Comparison of ENCODE assay signal across 8 mouse cellular contexts in genomic region chr11:50768995-50769749, GRCm38 (mm10). TPM values are rescaled to one million over a fixed set of nuclear protein-coding genes. Genes with fewer than 3 reads are reported as not detected.
DNase-seq lines count a peak whose midpoint lies in the region; ATAC-seq and TF ChIP-seq lines count a peak whose summit lies in the region.

No protein-coding gene starts in this region.

- H3K36me3 ChIP-seq in limb, embryonic 10.5 days, result no peaks in the 10 kb centered on the region
- H3K36me3 ChIP-seq in midbrain, embryonic 13.5 days, result no peaks in the 10 kb centered on the region
- H3K36me3 ChIP-seq in small intestine, adult 2 months (ENCODE audit: control insufficient read depth, insufficient read depth, low read length), result no peaks in the 10 kb centered on the region

- peak overlapping the region; percentile 41 for H3K4me3 ChIP-seq in limb, embryonic 10.5 days
- H3K4me3 ChIP-seq in midbrain, embryonic 13.5 days (replicated peaks), result peak overlapping the region; percentile 32
- no peak overlapping the region for H3K4me3 ChIP-seq in small intestine, adult 2 months (ENCODE audit: low read depth, low read length)

- TF ChIP-seq CTCF in small intestine, adult 2 months (IDR thresholded peaks at IDR 0.05; ENCODE audit: extremely low read depth, insufficient read length, insufficient replicate concordance, low read depth, low read length), result peak; percentile 89

- H3K4me1 ChIP-seq in limb, embryonic 10.5 days, result peaks cover 9% of the 10 kb centered on the region; the same call in 1 of the 2 replicates
- H3K4me1 ChIP-seq in midbrain, embryonic 13.5 days (replicated peaks), result peaks cover 7% of the 10 kb centered on the region; the same call in 1 of the 2 replicates
- no peaks in the 10 kb centered on the region for H3K4me1 ChIP-seq in small intestine, adult 2 months (ENCODE audit: control insufficient read depth, insufficient read depth, insufficient read length, low read length)

- ATAC-seq in midbrain, embryonic 13.5 days, result peak; percentile 95
- no peak for ATAC-seq in erythroblast, adult 5-6 weeks (replicated peaks; ENCODE audit: low FRiP score, poor library complexity, severe bottlenecking)

- H3K27ac ChIP-seq in limb, embryonic 10.5 days, result peak overlapping the region; percentile 62; the same call in 1 of the 2 replicates
- H3K27ac ChIP-seq in midbrain, embryonic 13.5 days, result peak overlapping the region; percentile 31; the same call in 1 of the 2 replicates
- H3K27ac ChIP-seq in small intestine, adult 2 months (ENCODE audit: insufficient read depth, low read depth, low read length), result no peak overlapping the region

- DNase-seq in adrenal gland, postnatal 10 days, result peak; percentile 93
- DNase-seq in embryo, embryonic 11.5 days (ENCODE audit: low read depth, low spot score), result peak; percentile 83
- peak; percentile 97 for DNase-seq in heart, adult 11 months
- DNase-seq in kidney, adult 18-20 months, result peak; percentile 90
- peak; percentile 94 for DNase-seq in limb, embryonic 10.5 days (ENCODE audit: low spot score)

- no peaks in the 10 kb centered on the region for H3K9me3 ChIP-seq in limb, embryonic 10.5 days (replicated peaks)
- H3K9me3 ChIP-seq in midbrain, embryonic 13.5 days, result no peaks in the 10 kb centered on the region

- H3K9ac ChIP-seq in midbrain, embryonic 13.5 days (replicated peaks), result peak overlapping the region; percentile 25; the same call in 1 of the 2 replicates

- H3K27me3 ChIP-seq in limb, embryonic 10.5 days (ENCODE audit: low read depth, poor library complexity, severe bottlenecking), result no peaks in the 10 kb centered on the region
- H3K27me3 ChIP-seq in midbrain, embryonic 13.5 days, result peaks cover 6% of the 10 kb centered on the region; the same call in 1 of the 2 replicates
- no peaks in the 10 kb centered on the region for H3K27me3 ChIP-seq in small intestine, adult 2 months (ENCODE audit: control insufficient read depth, insufficient read depth, low read length)

- peak overlapping the region; percentile 54 for H3K4me2 ChIP-seq in midbrain, embryonic 13.5 days (replicated peaks)

- TF ChIP-seq POLR2A in small intestine, adult 2 months (IDR thresholded peaks at IDR 0.05; ENCODE audit: low read depth, low read length), result no peak

- WGBS in limb, embryonic 10.5 days, result 17% methylated on average over 14 of the region's 14 CpGs
- 9% methylated on average over 14 of the region's 14 CpGs for WGBS in midbrain, embryonic 13.5 days
- 8% methylated on average over 14 of the region's 14 CpGs for WGBS in small intestine, adult 2 months

RNA-seq across cellular contexts. Expression of gene Zfp354c, which starts 58.4 kb away (rescaled TPM):
- 1 to 10 TPM; 8.2 to 9.5 TPM for total RNA-seq in adrenal gland, postnatal 10 days (2021)
- 30.5 and 39.5 TPM in 2 replicates for polyA plus RNA-seq in limb, embryonic 10.5 days (2016; fragmentation: Nextera tagmentation; extraction: Ambion mirVana)
- 54.6 and 55.4 TPM in 2 replicates for polyA plus RNA-seq in midbrain, embryonic 13.5 days (2015; fragmentation: Nextera tagmentation; extraction: Ambion mirVana)
- 0.19 and 0.38 TPM in 2 replicates for polyA plus RNA-seq in small intestine, adult 2 months (2012; rRNA removed)
- not detected in 2 replicates for total RNA-seq in erythroblast, adult 5-6 weeks (2015; ENCODE audit: low replicate concordance)
- 0.84 TPM in 1 of 2 replicates, not detected in the other for total RNA-seq in erythroblast, adult 5-6 weeks (2017; ENCODE audit: low replicate concordance)

Comparison
In these comparisons a context has a peak if more than half of its experiments do, and no peak if none do; other contexts are left out.
1. RNA of gene Zfp354c, which starts 58.4 kb away (polyA plus RNA-seq): 54.6 to 55.4 TPM in midbrain, embryonic 13.5 days and 30.5 to 39.5 TPM in limb, embryonic 10.5 days; 0.19 to 0.38 TPM in small intestine, adult 2 months; every median in the first group is over 10 times any median in the second.
2. Peak in every context shown above with its lines, with median percentiles within 50 percentile points of each other: DNase-seq.